13 mouse cellular contexts compared by ENCODE assay signal in genomic region chr15:59876279-59876742, GRCm38 (mm10).
A peak's percentile ranks its signal among the peaks of the same experiment; 100 is the strongest.
DNase-seq lines count a peak whose midpoint lies in the region; ATAC-seq and TF ChIP-seq lines count a peak whose summit lies in the region.
"Had no signal": no experiment of that assay in that cellular context is flagged by ENCODE, and none has a peak within 500 bp of the region (broad histone marks: within the 10 kb centered on the region; RNA-seq: fewer than 3 reads in every experiment).

No protein-coding gene starts in this region.

- H3K9me3 ChIP-seq in kidney, postnatal 0 days (replicated peaks; ENCODE audit: low read length), result no peaks in the 10 kb centered on the region
- H3K9me3 ChIP-seq: heart, embryonic 15.5 days; liver, embryonic 13.5 days; megakaryocyte, embryonic 14.5 days had no signal

- no peak overlapping the region for H3K9ac ChIP-seq in kidney, postnatal 0 days (ENCODE audit: low read depth, low read length)
- H3K9ac ChIP-seq: heart, embryonic 15.5 days; liver, embryonic 13.5 days had no signal

- no peak overlapping the region for H3K4me3 ChIP-seq in kidney, postnatal 0 days (replicated peaks; ENCODE audit: low read depth, low read length)
- H3K4me3 ChIP-seq: heart, embryonic 15.5 days; liver, embryonic 13.5 days; megakaryocyte, embryonic 14.5 days had no signal

- no peaks in the 10 kb centered on the region for H3K4me1 ChIP-seq in kidney, postnatal 0 days (replicated peaks; ENCODE audit: insufficient read depth, low read length)
- H3K4me1 ChIP-seq: heart, embryonic 15.5 days; liver, embryonic 13.5 days; megakaryocyte, embryonic 14.5 days had no signal

- no peak overlapping the region for H3K4me2 ChIP-seq in kidney, postnatal 0 days (ENCODE audit: low read length)
- H3K4me2 ChIP-seq: heart, embryonic 15.5 days; liver, embryonic 13.5 days had no signal

- H3K27me3 ChIP-seq in kidney, postnatal 0 days (ENCODE audit: insufficient read depth, low read length), result no peaks in the 10 kb centered on the region
- H3K27me3 ChIP-seq: heart, embryonic 15.5 days; liver, embryonic 13.5 days had no signal

- TF ChIP-seq CTCF in kidney, postnatal 0 days (IDR thresholded peaks at IDR 0.05; ENCODE audit: low read depth), result peak; percentile 50

- no peak overlapping the region for H3K27ac ChIP-seq in kidney, postnatal 0 days
- H3K27ac ChIP-seq: heart, embryonic 15.5 days; liver, embryonic 13.5 days had no signal

- 76% methylated on average over 7 of the region's 7 CpGs for WGBS in kidney, postnatal 0 days

- no peaks in the 10 kb centered on the region for H3K36me3 ChIP-seq in kidney, postnatal 0 days (ENCODE audit: insufficient read depth, low read length)
- H3K36me3 ChIP-seq: heart, embryonic 15.5 days; liver, embryonic 13.5 days had no signal

- ATAC-seq in kidney, postnatal 0 days (replicated peaks; ENCODE audit: low FRiP score, low read depth), result no peak

- DNase-seq in embryo, embryonic 10.5 days (ENCODE audit: low spot score), result peak; percentile 41
- no peak for DNase-seq in embryo, embryonic 9.5 days (ENCODE audit: extremely low spot score)
- DNase-seq in kidney, postnatal 0 days (ENCODE audit: low spot score), result peak; percentile 32
- no peak for DNase-seq in kidney, adult 9 months
- peak; percentile 19 for DNase-seq in CD4-positive helper T cell, adult 2 months (ENCODE audit: low read depth, low spot score)
- DNase-seq in forelimb bud, embryonic 11.5 days (ENCODE audit: low read depth, low spot score), result peak; percentile 25
- no peak for DNase-seq in urinary bladder, adult 18-20 months (ENCODE audit: low spot score in 2 of 2)
- no peak for DNase-seq in thymus, postnatal 10 days (ENCODE audit: low spot score in 2 of 2)
- DNase-seq: B cell, adult 2 months; liver, embryonic 13.5 days; thymus, postnatal 4 days had no signal

Comparison
In these comparisons a context has a peak if more than half of its experiments do, and no peak if none do; other contexts are left out.
1. DNase-seq: peak in embryo, embryonic 10.5 days (single experiment), kidney, postnatal 0 days (single experiment), CD4-positive helper T cell, adult 2 months (single experiment) and forelimb bud, embryonic 11.5 days (single experiment); none in embryo, embryonic 9.5 days (single experiment), kidney, adult 9 months (single experiment), urinary bladder, adult 18-20 months (0 of 2) and thymus, postnatal 10 days (0 of 2).